ENCODE assay signal across 16 mouse cellular contexts in the genomic region with DNA sequence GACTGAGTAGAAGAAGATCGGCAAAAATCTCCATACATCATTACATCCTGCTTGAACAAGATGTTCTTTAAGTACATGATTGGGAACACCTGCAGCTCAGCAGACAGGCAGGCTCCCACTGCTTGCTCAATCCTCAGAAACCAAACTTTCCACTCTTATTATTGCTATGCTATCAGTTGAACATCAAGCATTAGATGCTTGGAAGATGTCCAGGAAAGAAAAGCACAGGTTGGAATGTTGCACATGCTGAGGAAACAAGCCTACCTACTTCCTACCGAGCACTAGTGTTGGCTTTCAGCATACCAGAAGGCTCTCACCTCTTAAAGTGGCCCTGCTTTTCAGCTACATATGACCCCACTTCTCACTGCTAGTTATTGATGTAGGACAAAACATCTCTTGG.
A peak's percentile ranks its signal among the peaks of the same experiment; 100 is the strongest.
DNase-seq lines count a peak whose midpoint lies in the region; ATAC-seq and TF ChIP-seq lines count a peak whose summit lies in the region.
"Had no signal": no experiment of that assay in that cellular context is flagged by ENCODE, and none has a peak within 500 bp of the region (broad histone marks: within the 10 kb centered on the region; RNA-seq: fewer than 3 reads in every experiment).

No protein-coding gene starts in this region.

- no peak overlapping the region for H3K27ac ChIP-seq in limb, embryonic 14.5 days (replicated peaks; ENCODE audit: low read depth, low read length)
- no peak overlapping the region for H3K27ac ChIP-seq in lung, postnatal 0 days (ENCODE audit: low read length)
- H3K27ac ChIP-seq in forebrain, embryonic 12.5 days, result no peak overlapping the region
- H3K27ac ChIP-seq: embryonic facial prominence, embryonic 12.5 days; limb, embryonic 12.5 days; liver, embryonic 15.5 days had no signal

- peak; percentile 78 for ATAC-seq in limb, embryonic 14.5 days (ENCODE audit: low FRiP score, low read depth)
- ATAC-seq in lung, postnatal 0 days, result peak; percentile 97
- ATAC-seq in forebrain, embryonic 12.5 days (ENCODE audit: low FRiP score), result no peak
- ATAC-seq: forebrain, postnatal 0 days had no signal

- TF ChIP-seq POLR2A in limb, embryonic 14.5 days (IDR thresholded peaks at IDR 0.05; ENCODE audit: borderline replicate concordance, extremely low read depth, insufficient read depth, insufficient read length), result no peak

- TF ChIP-seq EP300 in lung, postnatal 0 days (IDR thresholded peaks at IDR 0.05), result peak; percentile 89

- DNase-seq in kidney, adult 11 months, result peak; percentile 17
- no peak for DNase-seq in kidney, postnatal 25 days
- peak; percentile 58 for DNase-seq in brain, adult 2 months (ENCODE audit: low read depth, low spot score)
- peak; percentile 62 for DNase-seq in limb, embryonic 14.5 days (ENCODE audit: low spot score)
- DNase-seq in lung, postnatal 0 days (ENCODE audit: low spot score), result peak; percentile 89
- DNase-seq in gastrocnemius, postnatal 10 days, result no peak
- DNase-seq: forebrain, postnatal 0 days; heart, postnatal 10 days; kidney, adult 18-20 months; right cerebral cortex, postnatal 25 days had no signal

- 29% methylated on average over 2 of the region's 2 CpGs for WGBS in limb, embryonic 14.5 days
- WGBS in lung, postnatal 0 days, result 39% methylated on average over 2 of the region's 2 CpGs
- WGBS in forebrain, embryonic 12.5 days, result 81% methylated on average over 2 of the region's 2 CpGs

- no peaks in the 10 kb centered on the region for H3K36me3 ChIP-seq in limb, embryonic 14.5 days (ENCODE audit: control insufficient read depth, insufficient read depth, low read length)
- H3K36me3 ChIP-seq in lung, postnatal 0 days (ENCODE audit: insufficient read depth, low read length), result no peaks in the 10 kb centered on the region
- no peaks in the 10 kb centered on the region for H3K36me3 ChIP-seq in forebrain, embryonic 12.5 days (replicated peaks)
- H3K36me3 ChIP-seq: embryonic facial prominence, embryonic 12.5 days; limb, embryonic 12.5 days; liver, embryonic 15.5 days had no signal

- no peak overlapping the region for H3K4me3 ChIP-seq in limb, embryonic 14.5 days (replicated peaks; ENCODE audit: low read length)
- H3K4me3 ChIP-seq in lung, postnatal 0 days (ENCODE audit: low read depth, low read length), result no peak overlapping the region
- no peak overlapping the region for H3K4me3 ChIP-seq in forebrain, embryonic 12.5 days (replicated peaks)
- H3K4me3 ChIP-seq: embryonic facial prominence, embryonic 12.5 days; limb, embryonic 12.5 days; liver, embryonic 15.5 days; megakaryocyte, embryonic 14.5 days had no signal

- H3K9ac ChIP-seq in limb, embryonic 14.5 days (ENCODE audit: low read depth, low read length, severe bottlenecking), result no peak overlapping the region
- no peak overlapping the region for H3K9ac ChIP-seq in lung, postnatal 0 days (replicated peaks; ENCODE audit: low read depth)
- no peak overlapping the region for H3K9ac ChIP-seq in forebrain, embryonic 12.5 days
- H3K9ac ChIP-seq: embryonic facial prominence, embryonic 12.5 days; forebrain, postnatal 0 days; limb, embryonic 12.5 days; liver, embryonic 15.5 days had no signal

- H3K27me3 ChIP-seq in limb, embryonic 14.5 days (ENCODE audit: control insufficient read depth, insufficient read depth, low read length), result no peaks in the 10 kb centered on the region
- H3K27me3 ChIP-seq in lung, postnatal 0 days (replicated peaks; ENCODE audit: insufficient read depth, low read length), result no peaks in the 10 kb centered on the region
- H3K27me3 ChIP-seq in forebrain, embryonic 12.5 days, result no peaks in the 10 kb centered on the region
- H3K27me3 ChIP-seq: embryonic facial prominence, embryonic 12.5 days; limb, embryonic 12.5 days; liver, embryonic 15.5 days; megakaryocyte, embryonic 14.5 days had no signal

- no peak overlapping the region for H3K4me2 ChIP-seq in limb, embryonic 14.5 days (replicated peaks; ENCODE audit: low read depth, low read length, severe bottlenecking)
- H3K4me2 ChIP-seq in lung, postnatal 0 days (replicated peaks; ENCODE audit: low read depth, low read length), result no peak overlapping the region
- no peak overlapping the region for H3K4me2 ChIP-seq in forebrain, embryonic 12.5 days
- H3K4me2 ChIP-seq: embryonic facial prominence, embryonic 12.5 days; heart, embryonic 11.5 days; limb, embryonic 12.5 days; liver, embryonic 15.5 days had no signal

- H3K9me3 ChIP-seq in limb, embryonic 14.5 days (ENCODE audit: control insufficient read depth, low read length), result no peaks in the 10 kb centered on the region
- H3K9me3 ChIP-seq in lung, postnatal 0 days (ENCODE audit: low read length), result no peaks in the 10 kb centered on the region
- H3K9me3 ChIP-seq in forebrain, embryonic 12.5 days, result no peaks in the 10 kb centered on the region
- H3K9me3 ChIP-seq: embryonic facial prominence, embryonic 12.5 days; limb, embryonic 12.5 days; liver, embryonic 15.5 days; megakaryocyte, embryonic 14.5 days had no signal

- H3K4me1 ChIP-seq in limb, embryonic 14.5 days (ENCODE audit: control insufficient read depth, insufficient read depth, low read length), result 0 out of 2 replicates have a peak, but pooled peaks cover 2% of the 10 kb centered on the region
- no peaks in the 10 kb centered on the region for H3K4me1 ChIP-seq in lung, postnatal 0 days (ENCODE audit: insufficient read depth, low read depth, low read length)
- H3K4me1 ChIP-seq in forebrain, embryonic 12.5 days, result no peaks in the 10 kb centered on the region
- H3K4me1 ChIP-seq: embryonic facial prominence, embryonic 12.5 days; limb, embryonic 12.5 days; liver, embryonic 15.5 days; megakaryocyte, embryonic 14.5 days had no signal

- no peak for TF ChIP-seq CTCF in lung, postnatal 0 days (IDR thresholded peaks at IDR 0.05)

Comparison
In these comparisons a context has a peak if more than half of its experiments do, and no peak if none do; other contexts are left out.
1. DNase-seq: peak in kidney, adult 11 months (single experiment), brain, adult 2 months (single experiment), limb, embryonic 14.5 days (single experiment) and lung, postnatal 0 days (single experiment); none in kidney, postnatal 25 days (0 of 2) and gastrocnemius, postnatal 10 days (single experiment).